Mouse (Mus musculus) kidney, embryonic 15.5 days (tissue): Measurements from ENCODE around the gene Reg3b. TPM values are rescaled to one million over a fixed set of nuclear protein-coding genes. Genes with fewer than 3 reads are reported as not detected.

ENCODE experiments used
- polyA plus RNA-seq: library from polyadenylated mRNA; unstranded; fragments of >200 nt; fragmentation: Nextera tagmentation; extraction: Ambion mirVana; gene quantifications from 2 replicates; pipeline ENCODE4 v1.2.1, GENCODE M21; 2015

Gene Reg3b
- polyA plus RNA-seq, 1 experiment from 2014 or later = not detected

Other genes starting within 250 kb of the Reg3b start
- not detected in 2 replicates for gene Reg3d, start 8.2 kb downstream of the Reg3b start, polyA plus RNA-seq
- not detected in 2 replicates for gene Reg3a, start 10.1 kb downstream of the Reg3b start, polyA plus RNA-seq
- not detected in 2 replicates for gene Reg2, start 25.0 kb downstream of the Reg3b start, polyA plus RNA-seq
- gene Reg1, start 52.1 kb downstream of the Reg3b start, polyA plus RNA-seq = 0.21 TPM in 1 of 2 replicates, not detected in the other
- not detected in 2 replicates for gene Reg3g, start 98.2 kb downstream of the Reg3b start, polyA plus RNA-seq